Mouse (Mus musculus): ENCODE data around the gene Coa7.
"Not testable (repeated sequence)": the region's sequence is repeated elsewhere in the genome, so short reads cannot be mapped to it uniquely, and the experiment has no call there.

Coa7 gene

GRCm38 (mm10) chr4:108344631-108345083 is 16.7 kb downstream of the Coa7 start:
- no peak for DNase-seq (ENCODE audit: low spot score in 2 of 2)

GRCm38 (mm10) chr4:108345826-108346225 is 17.9 kb downstream of the Coa7 start:
- DNase-seq (ENCODE audit: low spot score in 2 of 2), result no peak

- DNase-seq (ENCODE audit: low spot score in 2 of 2), result no peak
Measured at GRCm38 (mm10) chr4:108347111-108347510, 19.2 kb downstream of the Coa7 start.

- DNase-seq (ENCODE audit: low spot score in 2 of 2), result no peak
Measured at GRCm38 (mm10) chr4:108348256-108348875, 20.4 kb downstream of the Coa7 start.

- DNase-seq (ENCODE audit: low spot score in 2 of 2), result no peak
Measured at GRCm38 (mm10) chr4:108349064-108349463, 21.1 kb downstream of the Coa7 start.

- no peak for DNase-seq (ENCODE audit: low spot score in 2 of 2)
Measured at GRCm38 (mm10) chr4:108349836-108350547, 22.1 kb downstream of the Coa7 start.

GRCm38 (mm10) chr4:108350819-108351218 is 22.9 kb downstream of the Coa7 start:
- DNase-seq (ENCODE audit: low spot score in 2 of 2), result no peak

GRCm38 (mm10) chr4:108353591-108353990 is 25.7 kb downstream of the Coa7 start:
- not testable (repeated sequence) for DNase-seq (ENCODE audit: low spot score in 2 of 2)

GRCm38 (mm10) chr4:108357458-108357857 is 29.5 kb downstream of the Coa7 start:
- DNase-seq (ENCODE audit: low spot score in 2 of 2), result no peak

- DNase-seq (ENCODE audit: low spot score in 2 of 2), result no peak
Measured at GRCm38 (mm10) chr4:108358498-108358897, 30.6 kb downstream of the Coa7 start.

- no peak for DNase-seq (ENCODE audit: low spot score in 2 of 2)
Measured at GRCm38 (mm10) chr4:108360136-108361055, 32.5 kb downstream of the Coa7 start.

GRCm38 (mm10) chr4:108362321-108363261 is 34.7 kb downstream of the Coa7 start:
- no peak for DNase-seq (ENCODE audit: low spot score in 2 of 2)

- DNase-seq (ENCODE audit: low spot score in 2 of 2), result no peak
Measured at GRCm38 (mm10) chr4:108363355-108364110, 35.6 kb downstream of the Coa7 start.

GRCm38 (mm10) chr4:108364111-108364476 is 36.2 kb downstream of the Coa7 start:
- no peak for DNase-seq (ENCODE audit: low spot score in 2 of 2)

GRCm38 (mm10) chr4:108369254-108369653 is 41.3 kb downstream of the Coa7 start:
- DNase-seq (ENCODE audit: low spot score in 2 of 2), result no peak

GRCm38 (mm10) chr4:108370409-108370808 is 42.5 kb downstream of the Coa7 start:
- no peak for DNase-seq (ENCODE audit: low spot score in 2 of 2)

- DNase-seq (ENCODE audit: low spot score in 2 of 2), result no peak
Measured at GRCm38 (mm10) chr4:108371421-108371820, 43.5 kb downstream of the Coa7 start.

GRCm38 (mm10) chr4:108372166-108372565 is 44.2 kb downstream of the Coa7 start:
- no peak for DNase-seq (ENCODE audit: low spot score in 2 of 2)

GRCm38 (mm10) chr4:108379476-108379875 is 51.5 kb downstream of the Coa7 start:
- DNase-seq (ENCODE audit: low spot score in 2 of 2), result no peak

GRCm38 (mm10) chr4:108380146-108380545 is 52.2 kb downstream of the Coa7 start:
- no peak for DNase-seq (ENCODE audit: low spot score in 2 of 2)

All from spleen, postnatal 14 days (tissue).